Mouse (Mus musculus) liver, embryonic 16.5 days (tissue): ENCODE results near the gene Tdpoz1. TPM values are rescaled to one million over a fixed set of nuclear protein-coding genes. Genes with fewer than 3 reads are reported as not detected.

Experiments used
- polyA plus RNA-seq: library from polyadenylated mRNA; unstranded; fragments of >200 nt; fragmentation: Nextera tagmentation; extraction: Ambion mirVana; gene quantifications from 2 replicates; pipeline ENCODE4 v1.2.1, GENCODE M21; 2015

Tdpoz1 gene
- polyA plus RNA-seq, 1 experiment from 2014 or later, result not detected

Other genes with a start within 250 kb of the Tdpoz1 start
- 0.05 TPM in 2 replicates for gene Tchh, start 234.0 kb downstream of the Tdpoz1 start, polyA plus RNA-seq
- not detected in 2 replicates for gene Tchhl1, start 207.6 kb downstream of the Tdpoz1 start, polyA plus RNA-seq
- 195 and 219 TPM in 2 replicates for gene S100a11, start 155.8 kb downstream of the Tdpoz1 start, polyA plus RNA-seq
- gene S100a10, start 121.2 kb downstream of the Tdpoz1 start, polyA plus RNA-seq, result 48.2 and 48.9 TPM in 2 replicates
- not detected in 2 replicates for gene Tdpoz2, start 23.6 kb downstream of the Tdpoz1 start, polyA plus RNA-seq
- not detected in 2 replicates for gene Gm37596, start 16.8 kb upstream of the Tdpoz1 start, polyA plus RNA-seq
- not detected in 2 replicates for gene Gm5773, start 96.7 kb upstream of the Tdpoz1 start, polyA plus RNA-seq
- gene Tdpoz4, start 120.1 kb upstream of the Tdpoz1 start, polyA plus RNA-seq, result not detected in 2 replicates
- not detected in 2 replicates for gene Tdpoz3, start 149.7 kb upstream of the Tdpoz1 start, polyA plus RNA-seq